Mouse (Mus musculus) mouse trophoblast stem cell (cell line): ENCODE measurements around the gene Olfr922.

Source experiments
- in situ Hi-C, 2 experiments: fragments of 300-500 bp; cut with MseI, MboI; formaldehyde crosslinking; loops; 2 replicates in 1 of 2; 3 replicates in 1 of 2; pipeline ENCODE4 v1.15.1; 2025

Gene Olfr922

GRCm38 (mm10) chr9:38814314-38814713 lies at the start of gene Olfr922:
Gene Olfr922, plus strand, starts transcription at chr9:38814614.
- in situ Hi-C loops = no loop called here

GRCm38 (mm10) chr9:38772768-38773167 lies 41.6 kb upstream of the Olfr922 start, which contains the start of gene Olfr921:
Gene Olfr921, plus strand, starts transcription at chr9:38773068.
- in situ Hi-C loops = no loop called here

GRCm38 (mm10) chr9:38792689-38793088 lies 21.7 kb upstream of the Olfr922 start:
- in situ Hi-C loops = no loop called here

GRCm38 (mm10) chr9:38805696-38806095 lies 8.7 kb upstream of the Olfr922 start:
- in situ Hi-C loops = no loop called here

- in situ Hi-C loops = no loop called here
Observed at GRCm38 (mm10) chr9:38815458-38815986, 1.1 kb downstream of the Olfr922 start.

- in situ Hi-C loops = no loop called here
Observed at GRCm38 (mm10) chr9:38826245-38826644, 11.8 kb downstream of the Olfr922 start, which contains the start of gene Olfr923. Gene Olfr923, plus strand, starts transcription at chr9:38826545.

- in situ Hi-C loops = no loop called here
Observed at GRCm38 (mm10) chr9:38833027-38833426, 18.6 kb downstream of the Olfr922 start.

GRCm38 (mm10) chr9:38844149-38844548 lies 29.7 kb downstream of the Olfr922 start, which contains the start of gene Olfr924:
Gene Olfr924, plus strand, starts transcription at chr9:38844449.
- in situ Hi-C loops = no loop called here

GRCm38 (mm10) chr9:38854760-38855159 lies 40.3 kb downstream of the Olfr922 start, which contains the start of gene Olfr26:
Gene Olfr26, plus strand, starts transcription at chr9:38855060.
- in situ Hi-C loops = no loop called here
